Mouse (Mus musculus) kidney, embryonic 15.5 days (tissue): ENCODE data around the gene Col8a2. TPM values are rescaled to one million over a fixed set of nuclear protein-coding genes. Genes with fewer than 3 reads are reported as not detected.

ENCODE experiments used
- ATAC-seq: fragments of 200-750 bp; cut with Nextera tagmentation; replicated peaks from 2 replicates; pipeline ENCODE4 v1.8.0; 2017; ENCODE audit warnings: moderate TSS enrichment; ENCODE audit not compliant: low FRiP score
- H3K27ac ChIP-seq: fragments of 300-500 bp; sonication (generic); 2 replicates; pipeline ENCODE4 v1.5.1; 2015; ENCODE audit warnings: mild to moderate bottlenecking, inconsistent platforms
- H3K27me3 ChIP-seq: fragments of 300-500 bp; sonication (generic); 2 replicates; pipeline ENCODE4 v1.6.1; 2015; ENCODE audit warnings: inconsistent platforms
- H3K36me3 ChIP-seq: fragments of 300-500 bp; sonication (generic); 2 replicates; pipeline ENCODE4 v1.6.1; 2015; ENCODE audit warnings: inconsistent platforms
- H3K4me1 ChIP-seq: fragments of 300-500 bp; sonication (generic); 2 replicates; pipeline ENCODE4 v1.6.1; 2015; ENCODE audit warnings: inconsistent platforms
- H3K4me2 ChIP-seq: fragments of 300-500 bp; sonication (generic); 2 replicates; pipeline ENCODE4 v1.6.1; 2015; ENCODE audit warnings: moderate library complexity, mild to moderate bottlenecking, inconsistent platforms
- H3K4me3 ChIP-seq: fragments of 300-500 bp; sonication (generic); replicated peaks from 2 replicates; pipeline ENCODE4 v1.5.1; 2015; ENCODE audit warnings: mild to moderate bottlenecking, inconsistent platforms
- H3K9ac ChIP-seq: fragments of 300-500 bp; sonication (generic); 2 replicates; pipeline ENCODE4 v1.6.1; 2015; ENCODE audit warnings: mild to moderate bottlenecking, inconsistent platforms
- H3K9me3 ChIP-seq: fragments of 300-500 bp; sonication (generic); replicated peaks from 2 replicates; pipeline ENCODE4 v1.6.1; 2016; ENCODE audit warnings: inconsistent platforms
- WGBS: fragments of 180-500 bp; shearing (Covaris S2); methylation state at CpG from one replicate; pipeline ENCODE4 v1.1.7; 2015; ENCODE audit warnings: mixed read lengths; 5-methylcytosine and 5-hydroxymethylcytosine counted together
- polyA plus RNA-seq: library from polyadenylated mRNA; unstranded; fragments of >200 nt; fragmentation: Nextera tagmentation; extraction: Ambion mirVana; gene quantifications from 2 replicates; pipeline ENCODE4 v1.2.1, GENCODE M21; 2015

Gene Col8a2
- polyA plus RNA-seq, 1 experiment from 2014 or later: 15.2 TPM

DNA sequence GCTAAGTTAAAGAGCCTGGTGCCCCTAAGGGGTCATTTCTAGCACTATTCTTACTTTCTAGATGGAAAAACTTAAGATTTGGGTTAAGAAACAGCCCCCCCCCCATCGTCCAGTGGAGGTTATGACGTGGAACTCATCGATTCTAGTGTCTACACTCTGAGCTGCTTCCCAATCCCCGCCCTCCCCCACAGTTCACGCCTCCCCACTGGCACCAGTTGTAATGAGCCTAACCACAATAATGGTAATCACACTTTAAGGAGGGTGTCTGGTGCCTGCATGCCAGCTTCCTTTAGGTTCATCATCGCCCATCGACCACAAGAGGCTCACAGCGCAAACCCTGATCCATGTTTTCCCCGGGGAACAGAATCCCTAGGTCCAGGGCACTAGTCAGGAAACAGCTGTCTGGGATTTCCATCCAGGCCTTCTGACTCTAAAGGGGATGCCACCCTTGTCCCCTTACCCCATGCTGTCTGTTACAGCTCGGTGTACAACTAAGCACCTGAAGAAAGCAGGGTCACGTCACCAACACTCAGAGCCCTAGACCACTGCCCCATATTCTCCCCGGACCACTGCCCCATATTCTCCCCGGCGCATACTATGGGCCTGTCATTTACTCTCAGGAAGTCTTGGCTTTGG is 32.8 kb upstream of the Col8a2 start:
- Histone ChIP-seq H3K27me3 (no peaks in the 10 kb centered on the region), H3K4me2 (peak overlapping the region; percentile 90), H3K4me3 (peak overlapping the region; percentile 99), H3K9ac (peak overlapping the region; percentile 100), H3K27ac (no peak overlapping the region), H3K4me1 (peaks cover 76% of the 10 kb centered on the region), H3K36me3 (peaks cover 9% of the 10 kb centered on the region; the same call in 1 of the 2 replicates), H3K9me3 (no peaks in the 10 kb centered on the region)
- no peak for ATAC-seq
- WGBS: 65% methylated on average over 14 of the region's 14 CpGs

DNA sequence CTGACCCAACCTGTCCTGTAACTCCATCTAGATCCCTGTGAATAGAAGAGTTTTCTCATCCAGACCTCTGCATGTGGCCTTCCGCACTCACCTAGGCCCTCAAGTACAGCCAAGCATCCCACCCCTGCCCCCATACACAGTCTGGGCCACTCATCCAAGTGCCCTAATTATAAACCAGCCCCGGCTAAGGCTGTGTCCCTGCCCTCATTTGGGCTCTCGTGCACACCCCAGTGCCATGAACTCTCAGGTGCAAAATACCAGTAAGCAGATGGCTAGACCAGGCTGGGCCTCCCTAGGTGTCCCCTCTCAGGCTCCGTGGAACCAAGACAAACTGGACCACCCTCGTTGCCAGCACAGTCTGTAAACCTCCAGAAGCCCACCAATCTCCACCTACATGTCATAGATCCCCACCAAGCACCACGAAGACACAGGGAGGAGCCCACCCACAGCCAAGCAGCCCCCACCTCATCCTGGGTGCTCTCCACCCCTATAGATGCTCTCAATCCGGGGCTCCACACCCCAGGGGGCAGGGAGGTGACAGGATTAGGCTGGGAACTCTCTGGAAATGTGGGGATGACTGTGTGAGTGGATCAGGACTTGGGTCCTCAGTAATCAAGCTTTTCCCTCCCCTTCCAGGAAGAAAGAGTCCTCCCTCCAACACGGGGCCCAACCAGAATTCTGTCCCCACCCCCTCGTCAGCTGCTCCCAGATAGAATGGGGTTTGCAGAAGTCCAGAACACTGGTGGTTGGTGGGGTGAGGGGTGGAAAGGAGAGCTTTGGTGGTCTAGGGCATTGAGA is 32.1 kb upstream of the Col8a2 start:
- Histone ChIP-seq H3K27me3 (no peaks in the 10 kb centered on the region), H3K4me2 (peak overlapping the region; percentile 90), H3K4me1 (peaks cover 80% of the 10 kb centered on the region), H3K4me3 (peak overlapping the region; percentile 99), H3K27ac (peak overlapping the region; percentile 94), H3K36me3 (peaks cover 9% of the 10 kb centered on the region; the same call in 1 of the 2 replicates), H3K9ac (peak overlapping the region; percentile 100), H3K9me3 (no peaks in the 10 kb centered on the region)
- 0 out of 2 replicates have a peak, but pooled peaks have one; percentile 9 for ATAC-seq
- 16% methylated on average over 9 of the region's 9 CpGs for WGBS

DNA sequence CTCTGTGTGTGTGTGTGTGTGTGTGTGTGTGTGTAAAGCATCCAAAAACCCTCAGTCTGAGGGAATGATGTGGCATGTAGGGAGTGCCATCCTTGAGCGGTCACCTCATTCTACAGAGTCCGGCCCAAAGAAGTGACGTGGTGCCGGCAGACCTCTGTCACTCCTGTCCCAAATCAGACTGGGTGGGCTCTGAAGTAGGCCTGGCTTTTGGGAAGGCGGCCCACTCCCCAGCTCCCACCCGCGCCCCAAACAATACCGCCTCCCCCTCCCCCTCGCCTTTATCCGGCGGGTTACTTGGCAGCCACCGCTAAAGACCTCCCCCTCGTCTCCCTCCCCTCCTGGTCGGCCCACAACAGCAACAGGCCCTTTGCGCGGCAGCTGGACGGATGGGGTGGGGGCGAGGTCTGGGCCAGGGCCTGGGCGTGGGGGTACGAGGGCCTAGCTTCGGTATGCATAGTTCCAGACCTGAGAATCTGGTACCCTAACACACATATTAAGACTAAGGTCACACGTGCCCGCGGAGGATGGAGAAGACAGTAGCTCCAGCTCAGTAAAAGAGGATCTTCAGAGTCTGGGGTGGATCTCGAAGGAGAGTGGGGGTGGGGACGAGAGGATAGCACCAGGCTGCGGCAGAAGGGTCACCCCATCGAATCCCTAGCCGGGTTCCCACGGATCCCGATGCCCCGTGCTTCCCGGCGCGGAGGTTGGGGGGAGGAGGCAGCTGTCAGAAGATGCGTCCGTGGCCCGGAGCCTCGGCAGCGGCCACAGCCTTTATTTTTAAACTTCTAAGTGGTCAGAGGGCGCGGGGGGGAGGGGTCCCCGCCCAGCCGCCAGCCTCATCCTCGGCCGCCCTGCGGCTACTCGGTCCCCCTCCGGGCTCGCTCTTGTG is 31.2 kb upstream of the Col8a2 start:
- H3K36me3 ChIP-seq: peaks cover 7% of the 10 kb centered on the region; the same call in 1 of the 2 replicates
- under 1% methylated on average over 50 of the region's 50 CpGs for WGBS
- peak overlapping the region; percentile 99 for H3K4me3 ChIP-seq
- H3K27me3 ChIP-seq: no peaks in the 10 kb centered on the region
- no peaks in the 10 kb centered on the region for H3K9me3 ChIP-seq
- H3K27ac ChIP-seq: peak overlapping the region; percentile 94
- H3K9ac ChIP-seq: peak overlapping the region; percentile 100
- peaks cover 84% of the 10 kb centered on the region for H3K4me1 ChIP-seq
- peak overlapping the region; percentile 90 for H3K4me2 ChIP-seq
- ATAC-seq: peak; percentile 13; the same call in 1 of the 2 replicates

DNA sequence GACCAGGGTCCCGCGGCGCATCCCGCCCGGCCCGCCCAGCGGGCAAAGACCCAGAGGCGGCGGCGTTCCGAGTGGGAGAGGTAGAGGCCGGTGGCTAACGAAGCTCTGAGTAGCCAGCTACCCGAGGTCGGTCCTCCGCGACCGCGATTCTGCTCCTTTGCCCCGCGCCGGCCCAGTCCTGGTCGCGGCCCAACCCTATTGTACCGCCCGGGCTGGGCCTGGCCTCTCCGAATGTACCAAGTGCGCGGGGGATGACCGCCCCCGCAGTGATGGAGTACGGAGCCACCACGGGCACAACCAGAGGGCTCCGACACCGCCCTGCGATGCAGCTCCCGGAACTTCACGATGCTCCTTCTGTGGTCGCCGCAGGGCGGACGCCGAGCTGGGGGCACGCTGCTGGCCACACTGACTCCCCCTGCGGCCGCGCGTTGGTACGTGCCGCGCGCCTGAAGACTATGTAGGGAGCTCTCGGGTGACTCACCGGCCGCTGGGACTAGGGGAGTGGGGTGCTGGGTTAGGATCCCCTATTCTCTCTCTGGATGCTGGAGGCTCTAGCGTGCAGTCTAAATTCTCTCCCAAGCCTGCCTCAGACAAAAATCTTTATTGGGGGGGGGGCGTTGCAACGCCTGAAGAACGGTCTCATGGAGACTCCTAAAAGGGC is 30.3 kb upstream of the Col8a2 start, which contains the start of gene Map7d1:
TSS of gene Map7d1 (minus strand) at position 213 of the 661 bp plus-strand sequence.
- Histone ChIP-seq H3K4me3 (peak within 1 kb of the TSS; percentile 99), H3K4me2 (peak within 1 kb of the TSS; percentile 90), H3K9me3 (no peaks in the 10 kb centered on the region), H3K36me3 (peaks cover 3% of the 10 kb centered on the region; the same call in 1 of the 2 replicates), H3K9ac (peak within 1 kb of the TSS; percentile 100), H3K27me3 (no peaks in the 10 kb centered on the region), H3K4me1 (peaks cover 84% of the 10 kb centered on the region), H3K27ac (peak within 1 kb of the TSS; percentile 94)
- peak; percentile 83 for ATAC-seq
- WGBS: under 1% methylated on average over 57 of the region's 59 CpGs

DNA sequence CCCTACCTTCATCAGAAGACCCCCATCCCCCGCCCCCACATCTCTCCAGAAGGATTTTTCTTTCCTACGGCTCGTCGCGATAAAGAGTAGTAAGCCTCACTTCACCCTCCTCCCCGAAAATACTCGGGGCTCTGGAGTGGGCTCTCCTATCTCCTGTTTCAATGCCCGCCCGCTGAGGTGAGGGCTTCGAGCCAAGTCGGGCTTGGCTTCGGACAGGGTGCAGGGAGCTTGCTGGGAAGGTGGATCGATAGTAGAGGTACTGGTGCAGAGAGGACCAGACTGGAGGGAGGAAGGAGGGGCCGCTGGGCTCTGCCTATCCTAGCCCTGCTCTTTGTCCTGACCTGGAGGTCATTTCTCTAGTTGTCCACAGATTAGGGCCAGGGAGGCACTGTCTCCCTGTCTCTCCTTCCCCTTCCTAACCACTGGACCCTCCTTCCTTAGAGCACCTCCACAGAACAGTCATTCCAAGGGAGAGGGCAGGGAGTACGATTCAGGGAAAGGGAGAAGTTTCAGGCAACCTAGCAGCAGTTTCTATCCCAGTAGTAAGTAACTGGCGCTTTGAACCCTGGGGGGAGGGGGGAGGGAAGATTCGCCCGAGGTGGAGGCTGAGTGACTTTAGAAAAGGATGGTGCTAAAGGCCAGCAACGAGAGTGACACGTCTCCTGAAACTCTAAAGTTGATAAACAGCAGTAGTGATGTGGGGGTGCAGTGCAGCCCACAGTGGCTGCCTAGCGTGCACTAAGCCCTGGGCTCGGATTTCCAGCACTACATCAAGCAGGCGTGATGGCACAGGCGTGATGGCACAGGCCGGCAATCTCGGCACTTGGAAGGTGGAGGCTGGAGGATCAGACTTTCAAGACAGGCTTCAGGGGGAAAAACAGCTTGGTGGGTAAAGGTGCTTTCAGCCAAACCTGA is 29.4 kb upstream of the Col8a2 start:
- peaks cover 82% of the 10 kb centered on the region for H3K4me1 ChIP-seq
- no peaks in the 10 kb centered on the region for H3K27me3 ChIP-seq
- peak overlapping the region; percentile 100 for H3K9ac ChIP-seq
- H3K27ac ChIP-seq: peak overlapping the region; percentile 94
- ATAC-seq: no peak
- 4% methylated on average over 26 of the region's 26 CpGs for WGBS
- peak overlapping the region; percentile 99 for H3K4me3 ChIP-seq
- H3K4me2 ChIP-seq: peak overlapping the region; percentile 90
- H3K36me3 ChIP-seq: peaks cover 3% of the 10 kb centered on the region; the same call in 1 of the 2 replicates
- no peaks in the 10 kb centered on the region for H3K9me3 ChIP-seq

DNA sequence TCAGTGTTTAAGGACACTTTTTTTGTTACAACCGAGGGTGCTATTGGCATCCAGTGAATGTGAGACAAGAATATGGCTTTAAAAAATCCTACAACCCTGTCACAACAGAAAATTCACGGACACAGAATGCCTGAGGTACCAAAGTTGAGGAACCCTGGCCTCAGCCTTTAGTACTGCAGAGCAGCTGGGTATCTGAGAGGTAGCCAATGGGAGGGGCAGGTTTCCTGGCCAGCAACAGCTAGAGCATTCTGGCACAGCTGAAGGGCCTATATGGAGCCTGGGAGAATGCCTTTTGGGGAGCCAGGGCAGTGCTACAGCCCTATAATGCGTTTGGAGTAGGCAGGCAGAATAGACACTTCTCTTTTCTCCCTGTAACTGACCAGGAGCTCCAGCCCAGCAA is 27.5 kb upstream of the Col8a2 start:
- H3K4me1 ChIP-seq: peaks cover 74% of the 10 kb centered on the region
- H3K4me2 ChIP-seq: peak overlapping the region; percentile 56
- H3K27me3 ChIP-seq: no peaks in the 10 kb centered on the region
- peak overlapping the region; percentile 29 for H3K4me3 ChIP-seq
- 28% methylated on average over 3 of the region's 3 CpGs for WGBS
- no peak for ATAC-seq
- H3K9ac ChIP-seq: peak overlapping the region; percentile 29; the same call in 1 of the 2 replicates
- H3K36me3 ChIP-seq: no peaks in the 10 kb centered on the region
- H3K9me3 ChIP-seq: no peaks in the 10 kb centered on the region
- H3K27ac ChIP-seq: peak overlapping the region; percentile 97

DNA sequence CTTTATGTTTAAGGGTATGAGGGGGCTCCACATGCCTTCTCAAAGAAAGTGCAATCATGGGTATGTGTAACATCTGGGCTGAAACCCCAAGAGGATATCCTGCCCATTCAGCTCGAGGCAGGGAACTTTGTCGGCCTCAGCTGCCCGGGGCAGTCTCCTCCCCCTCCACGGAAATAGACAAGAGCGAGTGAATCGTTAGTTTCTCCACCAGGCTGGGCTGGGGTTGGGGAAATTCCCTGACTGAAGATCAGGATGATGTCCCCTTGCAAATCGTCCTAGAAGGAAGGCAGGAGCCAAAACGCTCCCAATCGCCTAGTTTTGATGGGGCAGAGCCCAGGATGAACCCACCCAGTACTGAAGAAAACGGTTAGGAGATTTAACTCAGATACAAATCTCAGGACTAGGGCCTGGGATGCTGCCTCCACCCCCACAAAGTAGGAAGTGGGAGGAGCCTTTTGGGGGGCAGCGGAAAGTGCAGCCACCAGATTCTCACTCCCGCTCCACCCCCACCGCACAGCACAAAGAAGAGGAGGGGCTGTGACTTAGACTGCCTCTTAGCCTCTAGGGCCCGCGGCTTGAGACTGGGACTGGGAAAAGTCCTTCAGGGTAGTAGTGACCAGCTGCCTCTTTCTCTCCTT is 27.0 kb upstream of the Col8a2 start:
- peak; percentile 16; the same call in 1 of the 2 replicates for ATAC-seq
- peak overlapping the region; percentile 29 for H3K9ac ChIP-seq
- WGBS: under 1% methylated on average over 15 of the region's 15 CpGs
- peak overlapping the region; percentile 29 for H3K4me3 ChIP-seq
- peak overlapping the region; percentile 56 for H3K4me2 ChIP-seq
- no peaks in the 10 kb centered on the region for H3K36me3 ChIP-seq
- H3K27ac ChIP-seq: peak overlapping the region; percentile 97
- H3K9me3 ChIP-seq: no peaks in the 10 kb centered on the region
- H3K4me1 ChIP-seq: peaks cover 68% of the 10 kb centered on the region
- no peaks in the 10 kb centered on the region for H3K27me3 ChIP-seq

DNA sequence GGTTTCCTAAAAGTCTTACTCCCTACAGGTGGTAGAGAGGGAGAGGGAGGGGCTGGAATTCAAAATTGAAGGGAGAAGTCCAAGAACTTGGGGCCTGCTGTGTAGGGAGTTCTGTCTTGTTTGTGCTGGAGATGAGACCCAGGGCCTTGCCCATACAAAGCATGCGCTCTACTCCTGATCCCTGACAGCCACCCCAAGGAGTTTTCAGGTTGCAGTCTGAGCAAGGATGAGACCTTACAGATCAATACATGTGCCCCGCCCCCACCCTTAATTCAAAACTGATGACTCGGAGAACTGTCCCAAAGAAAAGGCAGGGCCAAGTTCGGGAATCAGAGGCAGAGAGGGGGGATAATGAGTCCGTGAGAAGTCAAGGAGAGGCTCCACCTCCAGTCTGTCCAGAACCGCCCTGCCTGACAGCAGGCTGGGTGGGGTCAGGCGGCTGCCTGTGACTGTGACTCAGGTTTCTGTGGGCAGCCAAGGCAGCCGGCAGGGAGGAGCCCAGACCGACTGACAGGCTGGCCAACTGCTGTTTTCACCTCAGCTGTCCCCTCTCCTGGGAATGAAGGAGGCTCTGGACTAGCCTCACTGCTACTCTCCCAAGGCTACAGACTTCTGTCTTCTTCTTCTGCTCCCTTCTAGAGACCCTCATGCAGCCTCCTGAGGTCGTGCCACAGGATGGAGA is 25.9 kb upstream of the Col8a2 start:
- Histone ChIP-seq H3K4me1 (peaks cover 61% of the 10 kb centered on the region), H3K9ac (0 out of 2 replicates have a peak overlapping the region, but pooled peaks have one; percentile 12), H3K4me2 (peak overlapping the region; percentile 56), H3K4me3 (peak overlapping the region; percentile 1; the same call in 1 of the 2 replicates), H3K27me3 (no peaks in the 10 kb centered on the region), H3K9me3 (no peaks in the 10 kb centered on the region), H3K36me3 (no peaks in the 10 kb centered on the region), H3K27ac (peak overlapping the region; percentile 97)
- ATAC-seq: peak; percentile 50
- 4% methylated on average over 10 of the region's 10 CpGs for WGBS

DNA sequence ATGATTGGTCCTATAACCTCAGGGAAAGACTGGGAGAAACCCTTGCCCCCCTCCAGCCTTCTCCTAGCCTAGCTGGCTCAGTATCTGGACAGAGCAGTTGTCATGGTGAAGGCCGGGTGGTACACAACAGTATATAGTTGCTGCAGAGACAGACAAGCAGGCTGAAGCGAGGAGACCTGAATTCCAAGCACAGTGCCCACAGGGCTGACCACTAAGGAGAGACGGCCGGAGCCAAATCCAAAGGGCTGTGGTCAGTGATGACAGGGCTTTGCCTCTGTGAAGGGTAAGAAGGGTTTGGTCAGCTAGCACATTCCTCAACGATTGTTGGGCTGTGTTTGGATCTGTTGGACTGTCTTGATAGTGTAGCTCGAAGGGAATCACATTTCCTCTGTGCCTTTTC is 25.3 kb upstream of the Col8a2 start:
- ATAC-seq: no peak
- Histone ChIP-seq H3K9ac (0 out of 2 replicates have a peak overlapping the region, but pooled peaks have one; percentile 12), H3K9me3 (no peaks in the 10 kb centered on the region), H3K4me3 (no peak overlapping the region), H3K4me1 (peaks cover 61% of the 10 kb centered on the region), H3K36me3 (no peaks in the 10 kb centered on the region), H3K27ac (peak overlapping the region; percentile 97), H3K4me2 (peak overlapping the region; percentile 56; the same call in 1 of the 2 replicates), H3K27me3 (no peaks in the 10 kb centered on the region)
- 62% methylated on average over 6 of the region's 6 CpGs for WGBS
